Mouse (Mus musculus) CH12.LX (cell line): ENCODE results near the gene Erlec1. TPM values are rescaled to one million over a fixed set of nuclear protein-coding genes. Genes with fewer than 3 reads are reported as not detected.

ENCODE experiments used
- DNase-seq: peaks from one replicate; pipeline ENCODE4 v3.0.0-alpha.2; 2013; ENCODE audit errors: extremely low read depth
- H3K27ac ChIP-seq: 2 replicates; pipeline ENCODE4 v1.5.1; 2012; ENCODE audit warnings: low read depth, mild to moderate bottlenecking, control low read depth, moderate library complexity; ENCODE audit not compliant: insufficient read depth
- H3K27me3 ChIP-seq: replicated peaks from 2 replicates; pipeline ENCODE3; 2012; ENCODE audit warnings: inconsistent platforms
- H3K36me3 ChIP-seq, 2 experiments: replicated peaks in 1 of 2; 2 replicates each; pipeline versions ENCODE3 to v1.6.1; 2012; ENCODE audit warnings: inconsistent platforms in 1 of 2, low read length in 1 of 2, mild to moderate bottlenecking in 1 of 2, mixed read lengths in 1 of 2, moderate library complexity in 1 of 2; ENCODE audit not compliant: control insufficient read depth in 1 of 2, insufficient read depth in 1 of 2
- H3K4me1 ChIP-seq, 2 experiments: 2 replicates each; pipeline ENCODE4 v1.6.1; 2012; ENCODE audit warnings: inconsistent platforms in 1 of 2, moderate library complexity in 1 of 2; ENCODE audit not compliant: insufficient read depth in 2 of 2, control insufficient read depth in 1 of 2
- H3K4me2 ChIP-seq: 2 replicates; pipeline ENCODE4 v1.6.1; 2012; ENCODE audit warnings: low read depth, mild to moderate bottlenecking, control low read depth; ENCODE audit not compliant: poor library complexity, insufficient read depth, severe bottlenecking
- H3K4me3 ChIP-seq, 3 experiments: fragments of 150-350 bp in 1 of 3; sonication (generic) in 1 of 3; replicated peaks in 1 of 3; 2 replicates each; pipeline versions ENCODE3 to v1.5.1; 2011 to 2012; ENCODE audit warnings: low read depth in 2 of 3, low read length in 2 of 3, mild to moderate bottlenecking in 2 of 3, moderate library complexity in 2 of 3, control low read depth in 1 of 3, improper control_type of control experiment in 1 of 3, inconsistent platforms in 1 of 3, mixed read lengths in 1 of 3; ENCODE audit not compliant: poor library complexity in 1 of 3
- H3K79me2 ChIP-seq: replicated peaks from 2 replicates; pipeline ENCODE4 v1.6.1; 2012; ENCODE audit warnings: mild to moderate bottlenecking, moderate library complexity; ENCODE audit not compliant: control insufficient read depth, poor library complexity, insufficient read depth, severe bottlenecking; ENCODE audit errors: extremely low read depth
- H3K9ac ChIP-seq: 2 replicates; pipeline ENCODE4 v1.6.1; 2012; ENCODE audit warnings: low read depth, mild to moderate bottlenecking, control low read depth, moderate library complexity; ENCODE audit not compliant: insufficient read depth
- H3K9me3 ChIP-seq: replicated peaks from 2 replicates; pipeline ENCODE3; 2012; ENCODE audit warnings: low read length, inconsistent platforms, mixed read lengths
- BHLHE40 ChIP-seq: IDR thresholded peaks from 2 replicates; pipeline ENCODE4 v1.6.1; 2011; ENCODE audit warnings: mild to moderate bottlenecking, low read depth, low read length, improper control_type of control experiment
- CHD2 ChIP-seq: IDR thresholded peaks from 2 replicates; pipeline ENCODE4 v1.6.1; 2011; ENCODE audit warnings: low read length, improper control_type of control experiment
- E2F4 ChIP-seq: IDR thresholded peaks from 2 replicates; pipeline ENCODE4 v1.6.1; 2011; ENCODE audit warnings: low read depth, low read length, improper control_type of control experiment; ENCODE audit not compliant: insufficient replicate concordance
- EP300 ChIP-seq: IDR thresholded peaks from 2 replicates; pipeline ENCODE4 v1.6.1; 2011; ENCODE audit warnings: low read length, improper control_type of control experiment
- ETS1 ChIP-seq: conservative IDR thresholded peaks from 2 replicates; pipeline ENCODE4 v1.6.1; 2012; ENCODE audit warnings: low read depth, mild to moderate bottlenecking, inconsistent platforms, low read length, improper control_type of control experiment, moderate library complexity
- HCFC1 ChIP-seq: IDR thresholded peaks from 2 replicates; pipeline ENCODE4 v1.6.1; 2012; ENCODE audit warnings: low read depth, mild to moderate bottlenecking, inconsistent platforms, low read length, improper control_type of control experiment
- JUN ChIP-seq: IDR thresholded peaks from 2 replicates; pipeline ENCODE4 v1.6.1; 2011; ENCODE audit warnings: low read depth, mild to moderate bottlenecking, low read length, improper control_type of control experiment, moderate library complexity; ENCODE audit not compliant: insufficient read depth
- MAFK ChIP-seq: IDR thresholded peaks from 2 replicates; pipeline ENCODE4 v1.6.1; 2011; ENCODE audit warnings: low read length, improper control_type of control experiment; ENCODE audit not compliant: insufficient replicate concordance
- MAX ChIP-seq: IDR thresholded peaks from 2 replicates; pipeline ENCODE4 v1.6.1; 2011; ENCODE audit warnings: low read length, improper control_type of control experiment
- MAZ ChIP-seq: IDR thresholded peaks from 2 replicates; pipeline ENCODE4 v1.6.1; 2012; ENCODE audit warnings: low read depth, mild to moderate bottlenecking, inconsistent platforms, low read length, improper control_type of control experiment, moderate library complexity
- MEF2A ChIP-seq: IDR thresholded peaks from 2 replicates; pipeline ENCODE4 v1.6.1; 2014; ENCODE audit warnings: low read depth, mild to moderate bottlenecking, inconsistent platforms, low read length, improper control_type of control experiment, borderline replicate concordance
- MXI1 ChIP-seq: IDR thresholded peaks from 2 replicates; pipeline ENCODE4 v1.6.1; 2011; ENCODE audit warnings: mild to moderate bottlenecking, low read depth, low read length, improper control_type of control experiment
- MYC ChIP-seq: IDR thresholded peaks from 2 replicates; pipeline ENCODE4 v1.6.1; 2011; ENCODE audit warnings: low read depth, mild to moderate bottlenecking, improper control_type of control experiment, low read length
- NELFE ChIP-seq: IDR thresholded peaks from 2 replicates; pipeline ENCODE4 v1.6.1; 2011; ENCODE audit warnings: low read depth, low read length, improper control_type of control experiment
- NRF1 ChIP-seq: IDR thresholded peaks from 2 replicates; pipeline ENCODE4 v1.6.1; 2014; ENCODE audit warnings: low read depth, mild to moderate bottlenecking, inconsistent platforms, low read length, improper control_type of control experiment, moderate library complexity
- PAX5 ChIP-seq: IDR thresholded peaks from 2 replicates; pipeline ENCODE4 v1.6.1; 2012; ENCODE audit warnings: low read length, inconsistent platforms, mixed read lengths
- POLR2A ChIP-seq: IDR thresholded peaks from 2 replicates; pipeline ENCODE4 v1.6.1; 2011; ENCODE audit warnings: low read depth, mild to moderate bottlenecking, improper control_type of control experiment, low read length
- RAD21 ChIP-seq: IDR thresholded peaks from 2 replicates; pipeline ENCODE4 v1.6.1; 2011; ENCODE audit warnings: low read depth, mild to moderate bottlenecking, low read length, improper control_type of control experiment, moderate library complexity
- SMC3 ChIP-seq: IDR thresholded peaks from 2 replicates; pipeline ENCODE4 v1.6.1; 2011; ENCODE audit warnings: low read depth, low read length, improper control_type of control experiment
- TCF12 ChIP-seq: IDR thresholded peaks from 2 replicates; pipeline ENCODE4 v1.6.1; 2014; ENCODE audit warnings: low read depth, mild to moderate bottlenecking, inconsistent platforms, low read length, improper control_type of control experiment
- UBTF ChIP-seq: IDR thresholded peaks from 2 replicates; pipeline ENCODE4 v1.6.1; 2012; ENCODE audit warnings: low read depth, mild to moderate bottlenecking, inconsistent platforms, low read length, improper control_type of control experiment, moderate library complexity
- USF1 ChIP-seq: IDR thresholded peaks from 2 replicates; pipeline ENCODE4 v1.6.1; 2014; ENCODE audit warnings: low read depth, mild to moderate bottlenecking, inconsistent platforms, low read length, improper control_type of control experiment
- USF2 ChIP-seq: conservative IDR thresholded peaks from 2 replicates; pipeline ENCODE4 v1.6.1; 2011; ENCODE audit warnings: low read depth, low read length, improper control_type of control experiment
- ZMIZ1 ChIP-seq: IDR thresholded peaks from 2 replicates; pipeline ENCODE4 v1.6.1; 2012; ENCODE audit warnings: low read depth, mild to moderate bottlenecking, inconsistent platforms, low read length, improper control_type of control experiment
- ZNF384 ChIP-seq: IDR thresholded peaks from 2 replicates; pipeline ENCODE4 v1.6.1; 2012; ENCODE audit warnings: low read depth, low read length, improper control_type of control experiment, inconsistent platforms
- dilution Hi-C: fragments of 300-500 bp; cut with MboI; formaldehyde crosslinking; loops from 2 replicates; pipeline ENCODE4 v1.14.3; 2020; ENCODE audit warnings: low sequenced_read_pairs; ENCODE audit not compliant: extremely low pct_unique_long_range_greater_than_20kb, extremely low pct_ligation_motif_present
- in situ Hi-C: fragments of 300-500 bp; cut with MboI; formaldehyde crosslinking; loops from 3 replicates; pipeline ENCODE4 v1.14.3; 2019; ENCODE audit warnings: low sequenced_read_pairs, low pct_ligation_motif_present, low pct_unique_long_range_greater_than_20kb, mixed read lengths
- polyA plus RNA-seq: library from polyadenylated mRNA; unstranded; fragments of >175 nt; gene quantifications from 2 replicates; pipeline ENCODE4 v1.2.1, GENCODE M21; 2012; ENCODE audit warnings: low read depth; ENCODE audit not compliant: insufficient read length
- total RNA-seq, 2 experiments: library from RNA; depleted of rRNA; stranded (reverse); fragments of 300-350 nt in 1 of 2; fragments of >200 nt in 1 of 2; gene quantifications; 2 replicates each; pipeline ENCODE4 v1.2.3; 2012 to 2014

Erlec1 gene
- total and polyA plus RNA-seq, 3 experiments = 16.7 to 52.3 (median 24.5) TPM

- Histone ChIP-seq H3K36me3 (peaks cover 4 to 24% of the 10 kb centered on the region in 2 experiments), H3K9ac (no peak overlapping the region), H3K27me3 (no peaks in the 10 kb centered on the region), H3K9me3 (no peaks in the 10 kb centered on the region), H3K27ac (no peak overlapping the region), H3K4me1 (no peaks in the 10 kb centered on the region), H3K79me2 (no peaks in the 10 kb centered on the region), H3K4me3 (no peak overlapping the region), H3K4me2 (no peak overlapping the region)
- in situ Hi-C loops = no loop called here
- no peak for TF ChIP-seq TCF12
- no peak for TF ChIP-seq CHD2
- TF ChIP-seq JUN = no peak
- no peak for TF ChIP-seq MYC
- TF ChIP-seq ETS1 = no peak
- no peak for TF ChIP-seq MAX
- no peak for TF ChIP-seq MEF2A
- TF ChIP-seq USF2 = no peak
- no peak for TF ChIP-seq NELFE
- no peak for TF ChIP-seq MAFK
- no peak for TF ChIP-seq HCFC1
- TF ChIP-seq ZMIZ1 = no peak
- no peak for TF ChIP-seq USF1
- no peak for TF ChIP-seq NRF1
- TF ChIP-seq MAZ = no peak
- no peak for TF ChIP-seq ZNF384
- DNase-seq = no peak
- dilution Hi-C loops = no loop called here
Measured at GRCm38 (mm10) chr11:30920641-30921040, 33.5 kb downstream of the Erlec1 start.

GRCm38 (mm10) chr11:30912311-30912710, 41.8 kb downstream of the Erlec1 start:
- TF ChIP-seq MYC = no peak
- no peak for TF ChIP-seq UBTF
- no peak for TF ChIP-seq RAD21
- no peak for TF ChIP-seq USF1
- TF ChIP-seq NELFE = no peak
- no peak for TF ChIP-seq MAX
- no peak for TF ChIP-seq MXI1
- TF ChIP-seq POLR2A = no peak
- no peak for TF ChIP-seq NRF1
- TF ChIP-seq MAZ = no peak
- TF ChIP-seq TCF12 = no peak
- TF ChIP-seq BHLHE40 = no peak
- no peak for TF ChIP-seq USF2
- TF ChIP-seq PAX5 = no peak
- TF ChIP-seq HCFC1 = no peak
- no peak for TF ChIP-seq E2F4
- no peak for TF ChIP-seq EP300
- no peak for TF ChIP-seq SMC3
- DNase-seq = no peak
- Histone ChIP-seq H3K36me3 (peaks cover 0 to 6% of the 10 kb centered on the region in 2 experiments), H3K4me1 (no peaks in the 10 kb centered on the region), H3K79me2 (no peaks in the 10 kb centered on the region), H3K4me3 (no peak overlapping the region), H3K9me3 (no peaks in the 10 kb centered on the region), H3K27me3 (no peaks in the 10 kb centered on the region), H3K27ac (no peak overlapping the region), H3K4me2 (no peak overlapping the region), H3K9ac (no peak overlapping the region)
- dilution Hi-C loops = no loop called here
- in situ Hi-C loops = no loop called here
